Mouse (Mus musculus) G1E (cell line): ENCODE results near the gene Acy3.
A peak's percentile ranks its signal among the peaks of the same experiment; 100 is the strongest.

Experiments
- CTCF ChIP-seq: IDR thresholded peaks from 2 replicates; pipeline ENCODE4 v1.5.1; 2012; ENCODE audit warnings: low read depth, low read length, inconsistent platforms, mixed read lengths
- GATA1 ChIP-seq: IDR thresholded peaks from 2 replicates; pipeline ENCODE4 v1.6.1; 2012; ENCODE audit warnings: borderline replicate concordance, low read length, inconsistent platforms, mixed read lengths
- GATA2 ChIP-seq: IDR thresholded peaks from 2 replicates; pipeline ENCODE4 v1.6.1; 2012; ENCODE audit warnings: low read depth, low read length, inconsistent platforms, borderline replicate concordance
- POLR2AphosphoS5 ChIP-seq: IDR thresholded peaks from 2 replicates; pipeline ENCODE4 v1.6.1; 2012; ENCODE audit warnings: low read depth, low read length, inconsistent platforms; ENCODE audit not compliant: insufficient replicate concordance
- TAL1 ChIP-seq: conservative IDR thresholded peaks from 2 replicates; pipeline ENCODE4 v1.6.1; 2012; ENCODE audit warnings: low read depth, low read length, inconsistent platforms, mixed read lengths

DNA sequence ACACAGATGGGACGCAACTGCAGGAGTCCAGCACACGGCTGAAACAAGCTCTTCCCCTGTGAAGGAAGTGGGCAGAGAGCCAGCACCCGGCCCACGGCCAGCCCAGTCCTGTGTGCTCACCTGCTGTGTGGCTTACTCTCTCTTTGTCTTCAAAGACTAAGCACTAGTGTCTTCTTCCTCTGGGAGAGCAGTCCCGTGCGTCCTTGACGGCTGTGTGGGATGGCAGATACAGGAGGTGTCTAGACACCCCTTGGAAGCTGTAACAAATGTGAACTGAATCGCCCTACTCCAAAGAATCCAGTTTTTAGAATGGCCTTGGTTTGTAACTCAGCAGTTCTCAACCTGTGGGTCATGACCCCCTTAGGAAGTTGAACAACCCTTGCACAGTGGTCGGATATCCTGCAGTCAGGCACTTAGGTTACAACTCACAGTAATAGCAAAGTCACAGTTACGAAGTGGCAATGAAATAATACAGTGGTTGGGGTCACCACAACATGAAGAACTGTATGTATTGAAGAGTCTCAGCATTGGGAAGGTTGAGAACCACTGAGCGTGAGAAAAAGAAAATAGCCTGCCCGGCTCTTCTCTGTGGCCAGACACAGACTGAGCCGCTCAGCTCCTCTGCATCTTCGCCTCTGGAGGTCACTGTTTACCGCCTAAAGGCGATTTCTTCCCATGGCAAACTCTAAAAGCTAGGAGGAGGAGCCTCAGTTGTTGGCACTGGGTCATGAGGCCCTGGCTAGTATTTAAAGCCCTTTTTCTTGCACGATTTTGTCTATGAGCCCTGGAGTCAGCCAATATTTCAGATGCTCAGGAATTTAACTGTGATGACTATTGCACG, 32.6 kb downstream of the Acy3 start:
- no peak for TF ChIP-seq POLR2AphosphoS5
- peak; percentile 5; the same call in 1 of the 2 replicates for TF ChIP-seq CTCF
- TF ChIP-seq TAL1, result no peak
- TF ChIP-seq GATA2, result no peak
- no peak for TF ChIP-seq GATA1
